Mouse (Mus musculus): Measurements from ENCODE around the gene Mfsd5. TPM values are rescaled to one million over a fixed set of nuclear protein-coding genes. Genes with fewer than 3 reads are reported as not detected.

Mfsd5 gene
- total RNA-seq, 2 experiments from 2014 or later: 10.7 to 15.6 TPM

DNA sequence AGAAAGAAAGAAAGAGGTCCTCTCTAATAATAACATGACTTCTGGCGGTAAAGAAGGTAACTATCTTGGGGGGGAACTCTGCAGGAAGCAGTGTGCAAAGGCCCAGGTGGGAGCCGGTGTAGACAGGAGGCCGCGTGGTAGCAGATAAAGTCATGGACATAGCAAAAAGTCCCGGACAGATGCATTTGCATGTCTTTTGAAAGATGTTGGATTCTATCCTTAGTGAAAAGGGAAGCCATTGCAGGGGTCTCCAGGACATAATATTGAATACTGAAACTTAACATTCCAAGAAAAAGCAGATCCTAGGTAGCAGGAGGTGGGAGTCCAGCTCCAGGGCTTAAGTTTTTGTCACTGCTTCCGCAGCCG, 545 bp upstream of the Mfsd5 start:
- no peak for ATAC-seq (replicated peaks; ENCODE audit: low FRiP score, poor library complexity, severe bottlenecking)

- ATAC-seq (replicated peaks; ENCODE audit: low FRiP score, poor library complexity, severe bottlenecking): peak; percentile 11; the same call in 1 of the 2 replicates
These were observed 698 bp downstream of the Mfsd5 start for GRCm38 (mm10) chr15:102279783-102280520.

DNA sequence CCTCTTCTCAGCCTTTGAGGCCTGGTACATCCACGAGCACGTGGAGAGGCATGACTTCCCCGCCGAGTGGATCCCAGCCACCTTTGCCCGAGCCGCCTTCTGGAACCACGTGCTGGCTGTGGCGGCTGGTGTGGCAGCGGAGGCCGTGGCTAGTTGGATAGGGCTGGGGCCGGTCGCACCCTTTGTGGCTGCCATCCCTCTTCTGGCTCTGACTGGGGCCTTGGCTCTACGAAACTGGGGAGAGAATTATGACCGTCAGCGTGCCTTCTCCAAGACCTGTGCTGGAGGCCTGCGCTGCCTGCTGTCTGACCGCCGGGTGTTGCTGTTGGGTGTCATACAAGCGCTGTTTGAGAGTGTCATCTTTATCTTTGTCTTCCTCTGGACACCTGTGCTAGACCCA, 1.4 kb downstream of the Mfsd5 start:
- no peak for ATAC-seq (replicated peaks; ENCODE audit: low FRiP score, poor library complexity, severe bottlenecking)

DNA sequence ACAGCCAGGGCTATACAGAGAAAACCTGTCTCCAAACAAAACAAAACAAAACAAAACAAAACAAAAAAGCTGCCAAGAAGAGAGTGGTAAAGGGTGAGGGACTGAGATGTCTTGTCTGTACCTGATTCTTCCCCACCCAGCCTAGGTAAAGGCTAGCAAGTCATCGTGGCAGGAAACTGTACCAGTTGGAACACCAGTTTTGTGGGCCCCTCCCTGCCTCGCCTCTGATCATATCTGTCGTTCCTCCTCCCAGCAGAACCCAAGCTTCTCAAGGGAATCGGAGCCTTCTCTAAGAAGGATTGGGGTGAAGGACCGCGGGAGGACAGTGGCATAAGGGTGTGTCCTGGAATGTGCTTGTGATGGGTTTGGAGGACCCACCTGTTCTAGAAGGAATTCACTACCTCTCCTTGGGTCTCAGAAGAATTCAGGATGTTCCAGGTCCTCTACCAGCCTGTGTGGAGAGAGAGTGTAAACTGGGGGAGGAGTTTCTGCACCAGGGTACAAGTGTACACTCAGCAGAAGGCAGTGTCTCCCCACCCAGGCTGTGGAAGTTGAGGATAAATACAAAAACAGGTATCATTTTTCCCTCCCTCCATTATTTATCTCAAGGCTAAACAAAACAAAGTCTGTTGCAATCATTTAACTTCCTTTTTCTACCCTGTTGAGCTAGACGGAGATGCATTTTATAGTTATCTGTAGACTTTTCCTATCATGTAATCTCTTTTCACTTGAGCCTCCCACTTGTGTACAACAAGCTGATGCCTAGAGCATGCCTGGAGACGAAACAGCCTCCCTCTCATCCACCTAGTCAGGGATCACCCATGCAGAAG, 3.4 kb downstream of the Mfsd5 start:
- ATAC-seq (replicated peaks; ENCODE audit: low FRiP score, poor library complexity, severe bottlenecking): no peak

DNA sequence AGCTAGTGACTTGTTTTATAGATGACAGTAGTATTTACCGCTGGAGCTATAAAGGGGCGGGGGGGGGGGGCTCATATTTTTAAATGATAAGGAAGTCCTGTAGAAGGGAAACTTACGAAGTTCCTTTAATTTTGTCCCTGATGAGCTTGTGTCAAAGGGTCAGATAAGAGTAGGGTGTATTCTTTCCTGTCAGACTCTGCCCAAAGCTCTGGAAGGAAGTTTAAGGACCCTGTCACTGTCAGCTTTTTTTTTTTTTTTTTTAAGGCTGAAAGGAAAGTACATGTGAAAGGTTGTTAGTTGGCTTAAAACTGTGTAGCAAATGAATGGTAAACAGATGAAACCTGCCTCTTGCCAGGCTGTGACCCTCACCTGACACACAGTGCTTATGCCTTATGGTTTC, 4.4 kb downstream of the Mfsd5 start:
- no peak for ATAC-seq (replicated peaks; ENCODE audit: low FRiP score, poor library complexity, severe bottlenecking)

DNA sequence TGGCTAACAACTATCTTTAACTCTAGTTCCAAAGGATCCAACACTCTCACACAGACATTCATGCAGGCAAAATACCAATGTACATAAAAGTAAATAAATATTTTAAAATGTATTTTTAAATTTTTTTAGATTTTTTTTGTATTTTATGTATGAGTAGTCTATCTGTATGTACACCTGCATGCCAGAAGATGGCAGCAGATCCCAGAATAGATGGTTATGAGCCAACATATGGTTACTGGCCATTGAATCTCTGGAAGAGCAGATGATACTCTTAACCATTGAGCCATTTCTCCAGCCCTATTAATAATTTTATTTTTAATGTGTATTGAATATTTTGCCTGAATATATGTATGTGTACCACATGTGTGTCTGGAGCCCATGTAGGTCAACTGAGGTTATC, 8.1 kb downstream of the Mfsd5 start:
- ATAC-seq (replicated peaks; ENCODE audit: low FRiP score, poor library complexity, severe bottlenecking): no peak

DNA sequence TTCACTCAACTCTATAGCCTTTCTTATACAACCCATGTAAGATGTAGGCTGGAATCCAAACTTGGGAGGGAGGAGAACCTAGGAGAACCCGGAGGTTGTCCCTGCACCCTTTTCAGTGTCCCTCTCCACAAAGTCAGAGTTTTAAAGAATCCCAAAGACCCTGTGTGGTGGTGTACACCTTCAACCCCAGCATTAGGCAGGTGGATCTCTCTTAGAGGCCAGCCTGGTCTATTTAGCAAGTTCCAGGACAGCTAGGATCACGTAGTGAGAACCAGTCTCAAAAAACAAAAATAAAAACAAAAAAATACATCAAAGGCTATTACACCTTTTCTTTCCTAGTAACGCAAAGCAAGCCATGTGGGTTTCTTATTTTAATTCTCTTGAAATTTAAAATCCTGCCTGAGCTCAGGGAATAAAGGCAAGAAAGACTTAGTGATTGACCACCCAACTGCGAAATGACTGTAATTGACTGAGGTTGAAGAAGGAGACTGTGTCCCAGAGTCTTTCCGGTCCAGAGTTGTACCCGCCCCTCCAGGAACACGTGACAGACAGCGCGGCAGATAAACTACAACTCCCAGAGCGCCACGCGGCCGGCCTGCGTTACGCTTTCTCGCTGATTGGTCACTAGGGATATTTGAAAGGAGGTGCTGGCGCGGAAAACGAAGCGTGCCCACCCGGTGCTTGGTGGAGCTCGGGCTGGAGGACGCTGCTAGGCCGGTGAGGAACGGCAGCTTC, 16.5 kb downstream of the Mfsd5 start, which contains the start of gene Espl1:
Gene Espl1 (plus strand): TSS at position 634 of the 735 bp plus-strand sequence.
- peak; percentile 98 for ATAC-seq (replicated peaks; ENCODE audit: low FRiP score, poor library complexity, severe bottlenecking)

DNA sequence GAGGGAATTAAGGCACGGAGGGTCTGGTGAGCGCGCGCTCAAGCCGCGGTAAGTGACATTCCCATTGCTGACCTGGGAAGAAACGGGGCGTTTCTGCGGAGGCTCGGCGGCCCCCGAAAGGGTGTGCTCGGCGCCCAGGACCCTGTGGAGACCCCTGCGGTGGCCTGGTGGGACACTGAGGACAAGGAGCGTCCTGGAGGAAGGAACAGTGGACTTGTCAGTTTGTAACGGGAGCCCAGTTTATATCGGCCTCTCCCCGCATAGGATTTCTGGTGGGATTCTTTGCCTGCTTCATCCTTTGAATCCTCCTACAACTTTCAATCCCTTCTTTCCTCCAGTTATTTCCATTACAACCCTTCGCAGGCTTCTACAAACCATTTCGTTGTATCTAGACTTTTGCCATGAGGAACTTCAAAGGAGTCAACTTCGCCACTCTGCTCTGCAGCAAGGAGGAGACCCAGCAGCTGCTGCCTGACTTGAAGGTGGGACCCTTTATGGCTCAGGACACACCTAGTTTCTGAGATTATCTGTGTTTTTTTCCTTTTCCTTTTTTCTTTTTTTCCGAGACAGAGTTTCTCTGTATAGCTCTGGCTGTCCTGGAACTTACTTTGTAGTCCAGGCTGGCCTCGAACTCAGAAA, 17.2 kb downstream of the Mfsd5 start:
- ATAC-seq (replicated peaks; ENCODE audit: low FRiP score, poor library complexity, severe bottlenecking): peak; percentile 47

DNA sequence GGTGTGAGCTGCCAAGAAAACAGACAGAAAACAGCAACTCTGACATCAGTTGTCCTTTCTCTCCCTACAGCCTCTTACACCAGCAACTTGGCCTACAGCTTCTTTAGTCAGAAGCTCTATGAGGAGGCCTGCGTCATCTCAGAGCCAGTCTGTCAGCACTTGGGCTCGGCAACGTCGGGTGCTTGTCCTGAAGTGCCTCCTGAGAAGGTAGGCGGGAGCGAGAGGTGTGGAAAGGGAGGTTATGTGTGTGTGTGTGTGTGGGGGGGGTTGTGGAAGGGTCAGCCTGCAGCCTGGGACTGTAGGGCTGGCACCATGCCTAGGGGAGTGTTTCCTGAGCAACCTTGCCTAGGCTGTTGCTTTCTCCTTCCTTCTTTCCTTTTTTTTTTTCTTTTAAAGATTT, 23.3 kb downstream of the Mfsd5 start:
- ATAC-seq (replicated peaks; ENCODE audit: low FRiP score, poor library complexity, severe bottlenecking): no peak

GRCm38 (mm10) chr15:102308717-102309116, 29.5 kb downstream of the Mfsd5 start:
- no peak for ATAC-seq (replicated peaks; ENCODE audit: low FRiP score, poor library complexity, severe bottlenecking)

- no peak for ATAC-seq (replicated peaks; ENCODE audit: low FRiP score, poor library complexity, severe bottlenecking)
These were observed 31.0 kb downstream of the Mfsd5 start for GRCm38 (mm10) chr15:102310074-102310845.

DNA sequence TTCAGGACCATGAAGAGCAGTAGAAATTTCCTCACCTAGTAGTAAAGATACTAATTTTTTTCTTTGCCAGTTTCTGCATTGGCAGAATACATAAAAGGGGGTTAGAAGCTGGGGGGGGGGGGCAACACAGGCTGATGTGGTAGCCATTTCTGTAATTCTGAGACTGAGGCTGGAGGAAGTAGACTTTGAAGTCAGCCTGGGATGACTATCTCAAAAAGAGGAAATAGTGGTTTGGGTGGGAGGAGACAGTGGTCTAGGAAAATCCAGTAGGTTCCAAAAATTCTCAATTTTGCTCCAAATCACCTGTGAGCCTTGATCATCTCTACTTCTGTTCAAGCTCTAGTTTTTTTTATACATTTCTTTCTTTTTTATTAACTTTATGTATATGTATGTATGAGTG, 32.2 kb downstream of the Mfsd5 start:
- ATAC-seq (replicated peaks; ENCODE audit: low FRiP score, poor library complexity, severe bottlenecking): no peak

GRCm38 (mm10) chr15:102315292-102315691, 36.0 kb downstream of the Mfsd5 start:
- no peak for ATAC-seq (replicated peaks; ENCODE audit: low FRiP score, poor library complexity, severe bottlenecking)

DNA sequence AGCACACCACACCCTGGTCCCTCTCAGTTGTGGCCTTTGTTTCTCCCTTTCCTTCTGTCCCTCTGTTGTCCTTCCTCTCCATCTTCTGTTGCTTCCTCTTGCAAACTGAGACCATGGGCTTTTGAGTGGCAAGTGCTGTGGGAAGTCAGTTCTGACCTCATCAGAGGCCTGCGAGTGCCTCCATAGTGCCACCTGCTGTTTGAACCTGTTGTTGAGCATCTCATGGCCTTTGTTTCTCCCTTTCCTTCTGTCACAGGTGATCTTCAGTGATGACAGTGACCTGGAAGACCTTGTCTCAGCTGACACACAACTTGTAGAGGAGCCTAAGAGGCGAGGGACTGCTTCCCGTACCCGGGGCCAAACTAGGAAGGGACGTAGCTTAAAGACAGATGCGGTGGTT, 37.0 kb downstream of the Mfsd5 start:
- ATAC-seq (replicated peaks; ENCODE audit: low FRiP score, poor library complexity, severe bottlenecking): no peak; the same call in 1 of the 2 replicates

DNA sequence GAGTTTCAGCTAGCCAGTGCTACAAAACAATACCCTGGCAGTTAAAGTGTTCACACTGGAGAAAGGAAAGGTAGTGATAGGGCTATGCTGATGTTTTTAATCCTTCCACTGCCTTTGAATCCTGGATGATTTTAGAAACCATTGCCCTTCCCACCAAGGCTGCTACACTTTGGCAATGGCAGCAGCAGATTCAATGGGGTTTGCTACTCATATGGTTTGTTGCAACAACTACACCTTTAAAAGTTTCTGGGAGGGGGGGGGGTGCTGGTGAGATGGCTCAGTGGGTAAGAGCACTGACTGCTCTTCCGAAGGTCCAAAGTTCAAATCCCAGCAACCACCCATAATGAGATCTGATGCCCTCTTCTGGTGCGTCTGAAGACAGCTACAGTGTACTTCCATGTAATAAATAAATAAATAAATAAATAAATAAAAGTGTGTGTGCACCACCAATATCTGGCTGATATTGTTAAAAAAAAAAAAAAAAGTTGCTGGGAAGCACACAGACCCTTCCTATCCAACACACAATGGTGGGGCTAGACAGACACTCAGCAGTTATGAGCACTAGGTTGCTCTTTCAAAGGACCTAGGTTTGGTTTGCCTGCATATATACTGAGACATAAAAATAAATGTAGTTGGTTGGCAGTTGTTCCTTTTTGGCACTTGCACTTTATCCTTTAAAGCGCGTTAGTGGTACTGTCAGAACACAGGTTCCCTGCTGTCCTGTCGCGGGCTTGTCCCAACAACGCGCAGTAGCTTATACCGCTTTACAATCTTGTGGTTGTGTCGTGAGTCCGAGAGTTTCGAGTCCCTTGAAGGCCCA, 45.6 kb downstream of the Mfsd5 start:
- no peak for ATAC-seq (replicated peaks; ENCODE audit: low FRiP score, poor library complexity, severe bottlenecking)

GRCm38 (mm10) chr15:102326022-102326576, 46.8 kb downstream of the Mfsd5 start, which contains the start of gene Pfdn5:
Gene Pfdn5 (plus strand): TSS chr15:102326116.
- ATAC-seq (replicated peaks; ENCODE audit: low FRiP score, poor library complexity, severe bottlenecking): peak; percentile 99

DNA sequence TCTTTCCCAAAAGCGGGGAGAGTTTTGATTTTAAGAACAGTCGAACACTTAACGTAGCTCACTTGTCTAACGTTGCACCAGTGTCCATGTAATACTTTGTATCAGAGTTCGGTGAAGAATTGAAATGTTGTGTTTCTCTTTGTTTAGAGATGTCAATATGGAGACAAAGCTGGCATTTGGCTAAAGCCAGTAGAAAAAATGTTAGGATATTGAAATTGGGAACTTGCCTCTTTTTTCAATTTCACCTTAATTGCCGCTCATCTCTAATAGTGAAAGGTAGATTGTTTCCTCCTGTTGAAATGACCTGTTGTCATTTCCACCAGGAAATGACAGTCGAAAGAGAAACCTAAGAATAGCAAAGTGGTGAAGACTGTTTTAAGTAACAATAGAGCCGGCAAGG, 47.6 kb downstream of the Mfsd5 start:
- ATAC-seq (replicated peaks; ENCODE audit: low FRiP score, poor library complexity, severe bottlenecking): no peak
